Mouse (Mus musculus): ENCODE measurements around the gene Umodl1.

DNA sequence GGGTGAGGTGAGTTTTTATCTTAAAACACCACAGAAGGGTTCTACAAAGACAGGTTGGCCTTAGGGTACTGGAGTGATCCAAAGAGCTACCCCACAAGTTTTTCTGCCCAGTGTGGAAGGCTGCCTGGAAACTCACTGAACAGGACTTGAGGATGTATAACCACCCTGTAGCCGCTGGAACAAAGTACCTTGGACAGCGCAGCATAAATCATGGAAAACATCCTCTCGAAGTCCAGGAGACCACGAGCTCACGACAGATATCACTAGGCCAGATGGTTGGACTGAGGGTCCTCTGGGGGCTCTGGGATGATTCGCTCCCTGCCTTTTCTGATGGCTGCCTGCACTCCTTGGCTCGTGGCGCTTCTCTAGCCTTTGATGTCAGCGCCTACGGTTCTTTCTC, 24.1 kb downstream of the Umodl1 start:
- no peak for TF ChIP-seq CTCF (IDR thresholded peaks at IDR 0.05; ENCODE audit: borderline replicate concordance, extremely low read depth, insufficient read depth, insufficient read length)
- TF ChIP-seq POLR2A (IDR thresholded peaks at IDR 0.05; ENCODE audit: borderline replicate concordance, extremely low read depth, insufficient read depth, insufficient read length, poor library complexity, severe bottlenecking) = no peak
